ENCODE assay signal across 8 mouse cellular contexts in the genomic region with DNA sequence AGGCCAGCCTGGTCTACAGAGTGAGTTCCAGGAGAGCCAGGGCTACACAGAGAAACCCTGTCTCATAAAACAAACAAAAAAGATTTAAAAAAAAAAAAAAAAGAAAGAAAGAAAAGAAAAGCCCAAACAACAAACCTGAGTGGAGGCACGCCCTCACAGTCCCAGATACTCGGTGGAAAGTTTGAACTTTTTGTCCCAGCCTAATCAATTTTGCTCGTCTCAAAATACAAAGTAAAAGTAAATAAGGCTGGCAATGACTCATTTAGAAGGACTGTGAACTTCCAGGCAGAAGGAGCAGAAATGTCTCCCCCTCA. TPM values are rescaled to one million over a fixed set of nuclear protein-coding genes. Genes with fewer than 3 reads are reported as not detected.
DNase-seq lines count a peak whose midpoint lies in the region; ATAC-seq and TF ChIP-seq lines count a peak whose summit lies in the region.

No protein-coding gene starts in this region.

- WGBS in embryonic facial prominence, embryonic 13.5 days: 41% methylated on average over 3 of the region's 3 CpGs
- WGBS in intestine, embryonic 15.5 days: 23% methylated on average over 3 of the region's 3 CpGs
- WGBS in neural tube, embryonic 12.5 days: 48% methylated on average over 3 of the region's 3 CpGs

- H3K4me3 ChIP-seq in left cerebral cortex, adult 2 months: peak overlapping the region; percentile 82
- H3K4me3 ChIP-seq in embryonic facial prominence, embryonic 13.5 days: peak overlapping the region; percentile 66
- H3K4me3 ChIP-seq in intestine, embryonic 15.5 days (replicated peaks): peak overlapping the region; percentile 67
- peak overlapping the region; percentile 60 for H3K4me3 ChIP-seq in neural tube, embryonic 12.5 days

- ATAC-seq in embryonic facial prominence, embryonic 13.5 days (ENCODE audit: insufficient number of reproducible peaks, insufficient read depth, low FRiP score, low TSS enrichment, low read depth): no peak
- ATAC-seq in intestine, embryonic 15.5 days: no peak
- ATAC-seq in neural tube, embryonic 12.5 days (ENCODE audit: low FRiP score, low read depth): no peak

- no peaks in the 10 kb centered on the region for H3K9me3 ChIP-seq in embryonic facial prominence, embryonic 13.5 days
- H3K9me3 ChIP-seq in intestine, embryonic 15.5 days: no peaks in the 10 kb centered on the region
- no peaks in the 10 kb centered on the region for H3K9me3 ChIP-seq in neural tube, embryonic 12.5 days

- H3K27ac ChIP-seq in left cerebral cortex, adult 2 months: peak overlapping the region; percentile 99
- H3K27ac ChIP-seq in embryonic facial prominence, embryonic 13.5 days: no peak overlapping the region
- no peak overlapping the region for H3K27ac ChIP-seq in intestine, embryonic 15.5 days
- H3K27ac ChIP-seq in neural tube, embryonic 12.5 days: no peak overlapping the region; the same call in 1 of the 2 replicates

- H3K9ac ChIP-seq in embryonic facial prominence, embryonic 13.5 days: peak overlapping the region; percentile 78
- peak overlapping the region; percentile 68; the same call in 1 of the 2 replicates for H3K9ac ChIP-seq in intestine, embryonic 15.5 days
- peak overlapping the region; percentile 79; the same call in 1 of the 2 replicates for H3K9ac ChIP-seq in neural tube, embryonic 12.5 days

- DNase-seq in left cerebral cortex, adult 2 months (ENCODE audit: extremely low spot score in 1 of 2, low spot score in 2 of 2): no peak
- no peak for DNase-seq in left cerebral cortex, adult 8-10 months (ENCODE audit: low spot score in 2 of 2)
- no peak for DNase-seq in ovary, adult 18-20 months (ENCODE audit: low spot score)
- no peak for DNase-seq in left cerebral cortex, postnatal 25 days (ENCODE audit: low spot score in 2 of 2)
- no peak for DNase-seq in left cerebral cortex, adult 18-20 months (ENCODE audit: low spot score in 2 of 2)

- peaks cover 17% of the 10 kb centered on the region for H3K4me1 ChIP-seq in embryonic facial prominence, embryonic 13.5 days
- peaks cover 3% of the 10 kb centered on the region; the same call in 1 of the 2 replicates for H3K4me1 ChIP-seq in intestine, embryonic 15.5 days (replicated peaks)
- peaks cover 6% of the 10 kb centered on the region; the same call in 1 of the 2 replicates for H3K4me1 ChIP-seq in neural tube, embryonic 12.5 days

- no peak for TF ChIP-seq CTCF in left cerebral cortex, adult 2 months (IDR thresholded peaks at IDR 0.05)

- peak overlapping the region; percentile 96 for H3K4me2 ChIP-seq in embryonic facial prominence, embryonic 13.5 days
- peak overlapping the region; percentile 96 for H3K4me2 ChIP-seq in intestine, embryonic 15.5 days (replicated peaks)
- peak overlapping the region; percentile 97 for H3K4me2 ChIP-seq in neural tube, embryonic 12.5 days (replicated peaks)

- H3K27me3 ChIP-seq in embryonic facial prominence, embryonic 13.5 days: no peaks in the 10 kb centered on the region
- no peaks in the 10 kb centered on the region for H3K27me3 ChIP-seq in intestine, embryonic 15.5 days (replicated peaks)
- H3K27me3 ChIP-seq in neural tube, embryonic 12.5 days (replicated peaks): no peaks in the 10 kb centered on the region

- peaks cover 24% of the 10 kb centered on the region for H3K36me3 ChIP-seq in embryonic facial prominence, embryonic 13.5 days
- no peaks in the 10 kb centered on the region for H3K36me3 ChIP-seq in intestine, embryonic 15.5 days
- peaks cover 50% of the 10 kb centered on the region for H3K36me3 ChIP-seq in neural tube, embryonic 12.5 days

- intact Hi-C loops in left cerebral cortex, adult 2 months (cut with DNase I): loop anchor here (1.0 kb wide), 1 partner anchor 11 kb away; no protein-coding TSS in a partner anchor
- intact Hi-C loops in left cerebral cortex, postnatal 25 days (cut with DNase I): no loop called here

RNA-seq across cellular contexts. Expression of gene Fbxo6, which starts 1.0 kb away (rescaled TPM):
- total RNA-seq in left cerebral cortex, adult 2 months (2021): 10 to 100 TPM; 28.9 to 30.2 TPM
- 10 to 100 TPM; 30.7 to 39.0 (median 36.2) TPM for total RNA-seq in left cerebral cortex, adult 8-10 months (2022)
- polyA plus RNA-seq in embryonic facial prominence, embryonic 13.5 days (2015; fragmentation: Nextera tagmentation; extraction: Ambion mirVana): 14.9 and 15.1 TPM in 2 replicates
- polyA plus RNA-seq in intestine, embryonic 15.5 days (2015; fragmentation: Nextera tagmentation; extraction: Ambion mirVana): 16.0 and 17.9 TPM in 2 replicates
- polyA plus RNA-seq in neural tube, embryonic 12.5 days (2016; fragmentation: Nextera tagmentation; extraction: Ambion mirVana): 13.9 and 16.1 TPM in 2 replicates
- total RNA-seq in left cerebral cortex, postnatal 25 days (2021): 10 to 100 TPM; 26.9 to 28.0 TPM
- 10 to 100 TPM; 32.1 to 35.3 TPM for total RNA-seq in left cerebral cortex, adult 18-20 months (2021)

RNA-seq across cellular contexts. Expression of gene Fbxo44, which starts 9.4 kb away (rescaled TPM):
- 100 to 1,000 TPM; 140 to 156 TPM for total RNA-seq in left cerebral cortex, adult 2 months (2021)
- total RNA-seq in left cerebral cortex, adult 8-10 months (2022): 100 to 1,000 TPM; 142 to 153 (median 149) TPM
- 13.5 TPM in 2 replicates for polyA plus RNA-seq in embryonic facial prominence, embryonic 13.5 days (2015; fragmentation: Nextera tagmentation; extraction: Ambion mirVana)
- polyA plus RNA-seq in intestine, embryonic 15.5 days (2015; fragmentation: Nextera tagmentation; extraction: Ambion mirVana): 6.8 and 7.2 TPM in 2 replicates
- 79.5 and 82.3 TPM in 2 replicates for polyA plus RNA-seq in neural tube, embryonic 12.5 days (2016; fragmentation: Nextera tagmentation; extraction: Ambion mirVana)
- 100 to 1,000 TPM; 133 to 134 TPM for total RNA-seq in left cerebral cortex, postnatal 25 days (2021)
- total RNA-seq in left cerebral cortex, adult 18-20 months (2021): 100 to 1,000 TPM; 137 to 157 TPM

RNA-seq across cellular contexts. Expression of gene Fbxo2, which starts 9.5 kb away (rescaled TPM):
- total RNA-seq in left cerebral cortex, adult 2 months (2021): 100 to 1,000 TPM; 101 to 107 TPM
- 100 to 1,000 TPM; 109 to 123 (median 113) TPM for total RNA-seq in left cerebral cortex, adult 8-10 months (2022)
- 3.1 and 3.4 TPM in 2 replicates for polyA plus RNA-seq in embryonic facial prominence, embryonic 13.5 days (2015; fragmentation: Nextera tagmentation; extraction: Ambion mirVana)
- polyA plus RNA-seq in intestine, embryonic 15.5 days (2015; fragmentation: Nextera tagmentation; extraction: Ambion mirVana): 0.51 and 0.58 TPM in 2 replicates
- polyA plus RNA-seq in neural tube, embryonic 12.5 days (2016; fragmentation: Nextera tagmentation; extraction: Ambion mirVana): 2.7 and 4.0 TPM in 2 replicates
- total RNA-seq in left cerebral cortex, postnatal 25 days (2021): 10 to 100 TPM; 86.8 to 87.2 TPM
- 100 to 1,000 TPM; 118 to 126 TPM for total RNA-seq in left cerebral cortex, adult 18-20 months (2021)

RNA-seq across cellular contexts. Expression of gene Draxin, which starts 20.4 kb away (rescaled TPM):
- under 1 TPM; 0.20 to 0.30 TPM for total RNA-seq in left cerebral cortex, adult 2 months (2021)
- under 1 TPM; 0.23 to 0.38 (median 0.30) TPM for total RNA-seq in left cerebral cortex, adult 8-10 months (2022)
- 0.78 and 1.1 TPM in 2 replicates for polyA plus RNA-seq in embryonic facial prominence, embryonic 13.5 days (2015; fragmentation: Nextera tagmentation; extraction: Ambion mirVana)
- 0.15 and 0.24 TPM in 2 replicates for polyA plus RNA-seq in intestine, embryonic 15.5 days (2015; fragmentation: Nextera tagmentation; extraction: Ambion mirVana)
- polyA plus RNA-seq in neural tube, embryonic 12.5 days (2016; fragmentation: Nextera tagmentation; extraction: Ambion mirVana): 11.8 and 12.4 TPM in 2 replicates
- under 1 TPM; 0.28 to 0.37 TPM for total RNA-seq in left cerebral cortex, postnatal 25 days (2021)
- total RNA-seq in left cerebral cortex, adult 18-20 months (2021): under 1 TPM; 0.19 to 0.21 TPM

RNA-seq across cellular contexts. Expression of gene Mad2l2, which starts 20.7 kb away (rescaled TPM):
- 10 to 100 TPM; 14.2 to 16.1 TPM for total RNA-seq in left cerebral cortex, adult 2 months (2021)
- total RNA-seq in left cerebral cortex, adult 8-10 months (2022): 10 to 100 TPM; 15.8 to 18.8 (median 16.4) TPM
- 70.6 and 76.3 TPM in 2 replicates for polyA plus RNA-seq in embryonic facial prominence, embryonic 13.5 days (2015; fragmentation: Nextera tagmentation; extraction: Ambion mirVana)
- polyA plus RNA-seq in intestine, embryonic 15.5 days (2015; fragmentation: Nextera tagmentation; extraction: Ambion mirVana): 32.9 and 33.9 TPM in 2 replicates
- polyA plus RNA-seq in neural tube, embryonic 12.5 days (2016; fragmentation: Nextera tagmentation; extraction: Ambion mirVana): 89.3 and 90.6 TPM in 2 replicates
- 10 to 100 TPM; 11.2 to 14.9 TPM for total RNA-seq in left cerebral cortex, postnatal 25 days (2021)
- total RNA-seq in left cerebral cortex, adult 18-20 months (2021): 10 to 100 TPM; 10.7 to 17.5 TPM
